Mouse (Mus musculus) cortical plate, adult 2 months (tissue): ENCODE measurements around the gene Slc51a.

Experiments used
- CTCF ChIP-seq: fragments of 200-500 bp; IDR thresholded peaks from 2 replicates; pipeline ENCODE4 v1.5.1; 2011; ENCODE audit warnings: mild to moderate bottlenecking, control low read depth, low read length; ENCODE audit not compliant: insufficient read depth; ENCODE audit errors: extremely low read depth
- POLR2A ChIP-seq: fragments of 200-500 bp; IDR thresholded peaks from 2 replicates; pipeline ENCODE4 v1.6.1; 2011; ENCODE audit warnings: mild to moderate bottlenecking, low read length, control low read depth; ENCODE audit not compliant: insufficient read depth; ENCODE audit errors: extremely low read depth

- TF ChIP-seq POLR2A, result no peak
- TF ChIP-seq CTCF, result no peak
These were observed 3.2 kb downstream of the Slc51a start for GRCm38 (mm10) chr16:32484431-32484871.
